Mouse (Mus musculus) frontal cortex, postnatal 14 days (tissue): ENCODE measurements around the gene Mylip.

Experiments
- DNase-seq, 2 experiments: peaks; one replicate each; pipeline ENCODE4 v3.0.0; 2022; ENCODE audit warnings: low spot score in 2 of 2

Mylip gene

DNA sequence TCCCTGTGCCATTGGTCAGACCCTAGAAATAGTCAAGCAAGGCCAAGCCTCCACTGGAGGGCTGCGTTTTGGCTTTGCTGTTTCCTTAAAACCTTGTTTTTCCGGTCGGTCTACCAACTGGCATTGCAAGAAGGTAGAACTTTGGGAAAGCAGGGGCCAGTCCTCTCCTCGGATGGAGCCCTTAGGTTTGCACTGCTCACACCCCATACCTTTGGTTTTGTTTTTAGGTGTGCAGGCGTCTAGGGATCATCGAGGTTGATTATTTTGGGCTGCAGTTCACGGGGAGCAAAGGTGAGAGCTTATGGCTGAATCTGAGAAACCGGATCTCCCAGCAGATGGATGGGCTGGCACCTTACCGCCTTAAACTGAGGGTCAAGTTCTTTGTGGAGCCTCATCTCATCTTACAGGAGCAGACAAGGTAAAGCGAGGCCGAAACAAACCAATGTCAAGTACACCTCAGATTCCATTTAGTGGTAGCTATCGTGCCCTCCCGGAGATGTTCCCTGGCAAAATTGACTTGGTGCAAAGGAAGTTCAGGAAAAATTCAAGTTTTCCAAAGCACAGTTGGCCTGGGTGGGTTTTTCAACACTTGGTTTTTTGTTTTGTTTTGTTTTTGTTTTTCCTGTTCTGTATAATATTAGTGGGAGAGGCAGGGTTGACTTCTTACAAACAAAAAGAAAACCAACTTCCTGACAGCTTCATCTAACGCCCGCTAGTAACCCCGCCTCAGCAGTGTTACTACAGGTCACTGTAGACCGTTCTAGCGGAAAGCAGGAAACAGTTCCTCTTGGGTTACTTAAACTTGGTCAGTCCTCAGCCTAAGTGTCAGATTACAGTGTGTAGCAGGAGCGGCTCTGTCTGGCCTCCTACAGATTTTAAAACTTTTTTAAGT, 1.7 kb downstream of the Mylip start:
- DNase-seq, result no peak

DNA sequence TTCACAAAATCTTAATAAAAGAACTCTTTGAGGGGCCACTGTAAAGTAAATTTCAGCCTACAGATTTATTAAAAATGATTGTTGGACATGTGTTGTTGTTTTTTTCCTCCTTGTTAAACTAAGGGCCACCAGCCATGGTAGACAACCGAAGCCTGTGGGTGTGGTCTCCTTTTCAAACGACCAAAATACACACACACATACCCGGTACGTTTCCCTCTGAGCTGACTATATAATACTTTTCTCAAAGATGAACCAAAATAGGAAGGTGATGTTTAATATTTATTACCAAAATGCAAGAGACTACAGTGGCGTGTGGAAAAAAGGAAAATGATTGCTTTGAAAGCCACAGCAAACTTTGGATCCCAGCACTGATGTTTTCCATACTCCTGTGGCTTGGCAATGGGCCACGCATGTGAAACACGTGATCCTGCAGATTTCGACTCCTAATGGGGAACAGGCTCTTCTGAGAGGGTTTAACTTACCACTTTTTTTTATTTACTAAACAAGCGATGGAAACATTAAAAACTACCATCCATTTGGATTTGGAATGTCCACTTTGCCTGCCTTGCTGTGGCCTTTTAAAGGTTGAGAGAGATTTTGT, 2.4 kb downstream of the Mylip start:
- no peak for DNase-seq

GRCm38 (mm10) chr13:45394221-45394768, 4.8 kb downstream of the Mylip start:
- no peak for DNase-seq

- DNase-seq, result no peak
Measured at GRCm38 (mm10) chr13:45396724-45397123, 7.2 kb downstream of the Mylip start.

DNA sequence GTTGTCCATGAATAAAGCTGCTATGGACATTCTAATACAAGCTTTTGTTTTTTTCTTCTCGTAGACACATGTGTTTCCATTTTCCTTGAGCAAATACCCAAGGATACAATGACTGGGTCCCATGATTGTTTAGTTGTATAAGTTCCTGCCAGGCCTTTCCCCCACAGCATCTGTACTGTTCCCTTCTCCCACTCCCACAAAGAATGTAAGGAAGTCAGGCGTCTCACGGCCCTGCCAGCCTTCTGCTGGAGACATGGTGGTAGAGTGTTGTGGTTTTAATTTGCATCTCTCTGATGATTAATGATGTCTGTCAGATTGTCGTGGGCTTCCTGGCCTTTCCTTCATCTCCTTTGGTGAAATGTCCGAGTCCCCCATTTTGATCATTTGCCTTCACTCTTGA, 7.7 kb downstream of the Mylip start:
- DNase-seq, result no peak

DNA sequence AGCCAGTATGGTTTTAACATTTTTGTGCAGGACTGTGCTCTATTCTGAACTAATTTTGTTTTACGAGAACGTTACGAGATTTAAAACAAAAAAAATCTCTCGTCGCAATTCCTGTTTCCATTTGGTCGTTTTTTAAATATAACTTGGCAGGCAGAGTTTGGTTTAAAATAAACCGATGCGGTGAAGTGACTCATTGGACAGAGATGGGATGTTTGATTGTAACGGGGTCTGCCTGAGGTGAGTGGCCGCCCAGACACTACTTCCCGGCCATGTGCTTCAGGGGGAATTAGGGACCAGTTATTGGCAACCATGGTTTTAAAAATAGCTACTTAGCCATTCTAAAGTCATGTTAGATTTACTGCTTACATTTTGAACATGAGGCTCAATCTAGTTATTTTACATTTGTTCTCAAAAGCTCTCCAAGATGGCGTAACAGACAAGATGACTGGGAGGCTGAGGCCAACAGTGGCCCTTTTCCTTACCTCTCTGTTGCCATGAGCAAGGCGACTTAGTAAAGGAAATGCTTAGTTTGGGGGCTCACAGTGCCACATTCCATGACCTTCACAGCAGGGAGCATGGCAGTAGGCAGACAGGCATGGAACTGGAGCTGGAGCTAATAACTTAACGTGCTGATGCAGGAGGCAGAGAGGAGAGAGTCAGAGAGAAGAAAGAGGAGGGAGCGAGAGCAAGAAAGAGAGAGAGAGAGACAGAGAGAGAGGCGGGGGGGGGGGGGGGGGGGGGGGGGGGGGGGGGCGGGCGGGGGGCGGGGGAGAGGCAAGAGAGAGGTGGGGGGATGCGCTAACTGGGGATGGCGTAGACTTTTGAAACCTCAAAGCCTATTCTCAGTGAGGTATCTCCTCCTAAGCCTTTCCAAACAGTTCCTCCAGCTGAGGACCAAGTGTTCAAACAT, 8.6 kb downstream of the Mylip start:
- DNase-seq, result no peak

DNA sequence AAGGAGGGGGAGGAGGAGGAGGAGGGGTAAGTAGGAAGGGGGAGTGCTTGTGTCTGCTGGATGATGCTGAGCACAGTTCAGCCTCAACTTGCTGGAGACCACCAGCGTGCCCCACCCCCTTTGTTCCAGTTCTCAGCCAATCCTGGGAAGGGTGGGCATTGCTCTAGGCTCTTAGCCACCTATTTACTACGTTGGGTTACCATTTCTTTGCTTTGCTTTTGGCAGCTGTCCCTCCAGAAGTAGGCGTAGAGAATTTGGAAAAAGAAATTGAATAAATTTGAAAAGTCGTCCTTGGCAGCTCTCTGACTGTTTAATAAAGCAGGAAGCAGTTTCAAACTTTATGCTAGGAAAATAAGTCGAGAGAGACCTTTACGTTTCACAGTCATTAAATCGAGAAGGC, 11.2 kb downstream of the Mylip start:
- no peak for DNase-seq

GRCm38 (mm10) chr13:45401816-45402215, 12.3 kb downstream of the Mylip start:
- no peak for DNase-seq

- no peak for DNase-seq
Measured at GRCm38 (mm10) chr13:45402316-45403039, 12.9 kb downstream of the Mylip start.

GRCm38 (mm10) chr13:45404269-45404668, 14.7 kb downstream of the Mylip start:
- no peak for DNase-seq

DNA sequence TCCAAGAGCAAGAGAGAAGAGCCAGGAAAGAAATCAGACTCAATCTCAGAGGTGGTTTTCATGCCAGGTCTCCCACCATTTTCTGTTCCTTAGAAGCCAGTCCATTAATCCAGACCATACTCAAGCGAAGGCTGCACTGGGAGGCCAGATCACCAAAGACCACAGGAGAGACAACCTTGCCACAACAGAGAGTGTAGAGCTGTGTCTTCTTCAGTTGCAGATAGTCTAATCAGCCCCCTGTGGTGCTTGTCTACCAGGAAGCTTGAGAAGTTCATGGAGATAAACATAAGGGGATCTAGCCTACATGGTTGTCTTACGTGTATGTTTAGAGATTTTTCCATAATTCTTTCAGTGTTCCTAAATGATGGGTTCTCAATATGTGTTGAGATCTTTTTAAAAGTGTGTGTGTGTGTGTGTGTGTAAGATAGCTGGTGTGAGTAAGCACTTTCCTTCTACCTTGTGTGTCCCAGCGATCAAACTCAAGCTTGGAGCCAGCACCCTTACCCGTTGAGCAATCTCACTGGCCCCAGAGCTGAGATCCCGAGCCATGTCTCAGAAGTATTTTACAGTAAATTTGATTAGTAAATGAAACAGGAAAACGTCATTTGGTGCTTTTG, 15.8 kb downstream of the Mylip start:
- no peak for DNase-seq

DNA sequence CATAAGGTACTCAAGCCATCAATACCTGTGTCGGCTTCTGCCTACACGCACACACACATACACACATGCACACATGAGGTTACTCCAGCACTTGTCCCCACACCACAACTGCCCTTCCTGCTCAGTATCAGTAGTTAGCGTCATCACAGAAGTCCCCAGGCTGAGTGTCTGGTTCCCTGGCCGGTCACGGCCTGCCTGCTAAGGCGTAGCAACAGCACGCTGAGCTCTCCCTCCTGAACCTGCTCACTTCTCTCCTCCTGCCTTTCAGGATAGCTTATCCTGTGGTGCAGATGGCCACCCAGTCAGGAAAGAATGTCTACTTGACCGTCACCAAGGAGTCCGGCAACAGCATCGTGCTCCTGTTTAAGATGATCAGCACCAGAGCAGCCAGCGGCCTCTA, 16.7 kb downstream of the Mylip start:
- DNase-seq, result no peak

DNA sequence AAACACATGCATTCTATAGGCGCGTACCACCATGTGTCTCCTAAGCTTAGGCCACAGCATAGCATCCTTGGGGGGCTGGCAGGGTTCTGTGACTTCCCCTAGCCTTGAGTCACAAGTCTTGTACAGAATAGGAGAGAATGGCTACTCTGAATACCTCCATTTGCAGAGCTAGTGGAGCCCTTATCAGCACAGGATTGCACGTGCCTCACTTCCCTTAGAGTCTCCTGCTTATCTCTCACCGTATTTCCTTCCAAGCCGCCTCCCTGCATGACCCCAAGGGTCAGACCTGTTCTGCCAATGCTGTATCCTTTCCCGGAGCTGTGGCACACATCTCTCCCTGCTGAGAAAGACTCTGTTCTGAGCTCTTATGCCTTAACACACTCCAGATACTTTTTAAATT, 17.2 kb downstream of the Mylip start:
- DNase-seq, result no peak

DNA sequence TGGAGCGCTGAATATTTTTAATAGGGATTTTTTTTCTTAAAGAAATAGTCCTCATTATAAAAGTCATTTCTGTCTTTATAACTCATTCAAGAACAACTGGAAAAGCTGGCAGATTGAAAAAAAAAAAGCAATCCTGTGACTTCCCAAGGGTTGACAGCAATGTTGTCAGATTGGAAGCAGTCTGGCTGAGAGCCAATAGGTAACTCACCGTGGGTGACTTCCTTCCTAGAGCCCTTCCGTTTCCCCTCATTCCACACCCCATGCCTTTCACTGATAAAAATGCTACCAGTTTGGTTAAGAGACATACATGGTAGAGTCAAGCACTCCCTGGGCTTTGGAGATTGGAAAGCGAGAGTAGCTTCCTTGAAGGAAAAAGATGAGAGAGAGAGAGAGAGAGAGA, 21.4 kb downstream of the Mylip start:
- no peak for DNase-seq

GRCm38 (mm10) chr13:45413066-45413465, 23.5 kb downstream of the Mylip start:
- DNase-seq, result no peak

GRCm38 (mm10) chr13:45414031-45414430, 24.5 kb downstream of the Mylip start:
- DNase-seq, result no peak

DNA sequence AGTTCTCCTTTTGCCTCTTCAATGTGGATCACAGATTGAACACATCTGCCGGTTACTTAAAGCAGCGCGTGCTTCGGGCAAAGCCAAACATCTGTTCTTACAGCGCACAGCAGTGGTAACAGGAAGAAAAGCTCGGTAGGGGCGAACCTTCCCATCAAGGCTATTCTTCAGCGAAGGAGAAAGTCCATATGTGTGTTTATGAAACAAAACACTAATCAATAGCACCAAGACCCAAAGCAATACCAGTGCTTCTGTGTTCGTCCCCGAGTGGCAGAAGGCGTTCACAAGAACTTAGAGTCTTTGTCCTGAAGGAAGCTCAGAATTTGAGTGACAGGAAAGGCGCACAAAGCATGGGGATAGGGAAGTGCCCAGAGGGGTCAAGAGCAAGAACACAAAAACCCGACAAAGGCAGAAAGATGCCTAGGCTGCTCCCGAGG, 27.1 kb downstream of the Mylip start:
- DNase-seq, result no peak

GRCm38 (mm10) chr13:45418986-45419385, 29.4 kb downstream of the Mylip start:
- DNase-seq, result no peak

GRCm38 (mm10) chr13:45422251-45422650, 32.7 kb downstream of the Mylip start:
- DNase-seq, result no peak

- DNase-seq, result no peak
Measured at GRCm38 (mm10) chr13:45422709-45423108, 33.2 kb downstream of the Mylip start.

GRCm38 (mm10) chr13:45423905-45424304, 34.4 kb downstream of the Mylip start:
- DNase-seq, result no peak
